Comparison of ENCODE assay signal across 26 mouse cellular contexts in genomic region chr2:7079390-7079789, GRCm38 (mm10).
DNase-seq lines count a peak whose midpoint lies in the region; ATAC-seq and TF ChIP-seq lines count a peak whose summit lies in the region.
"Had no signal": no experiment of that assay in that cellular context is flagged by ENCODE, and none has a peak within 500 bp of the region (broad histone marks: within the 10 kb centered on the region; RNA-seq: fewer than 3 reads in every experiment).

No protein-coding gene starts in this region.

- H3K4me2 ChIP-seq in heart, embryonic 16.5 days (ENCODE audit: low read depth, low read length), result peak overlapping the region; percentile 78
- H3K4me2 ChIP-seq in lung, embryonic 14.5 days, result peak overlapping the region; percentile 74
- H3K4me2 ChIP-seq in lung, postnatal 0 days (replicated peaks; ENCODE audit: low read depth, low read length), result no peak overlapping the region
- H3K4me2 ChIP-seq in intestine, embryonic 15.5 days (replicated peaks), result no peak overlapping the region
- H3K4me2 ChIP-seq: embryonic facial prominence, embryonic 13.5 days; forebrain, embryonic 12.5 days; hindbrain, embryonic 12.5 days; kidney, embryonic 15.5 days had no signal

- no peak for DNase-seq in heart, adult 2 months
- no peak for DNase-seq in heart, postnatal 36 days
- no peak for DNase-seq in heart, adult 9 months (ENCODE audit: low spot score in 2 of 2)
- no peak for DNase-seq in lung, embryonic 14.5 days
- no peak for DNase-seq in lung, postnatal 0 days (ENCODE audit: low spot score)
- DNase-seq: adrenal gland, postnatal 36 days; B cell, adult 2 months; cerebellum, adult 11 months; cerebellum, postnatal 36 days; embryo, embryonic 11 days; kidney, adult 11 months; kidney, postnatal 36 days; layer of hippocampus, adult 9-11 months; thymus, adult 18-20 months; thymus, postnatal 36 days had no signal

- TF ChIP-seq CTCF in heart, adult 2 months (IDR thresholded peaks at IDR 0.05), result no peak
- TF ChIP-seq CTCF in lung, embryonic 14.5 days (IDR thresholded peaks at IDR 0.05; ENCODE audit: low read depth), result no peak
- no peak for TF ChIP-seq CTCF in lung, postnatal 0 days (IDR thresholded peaks at IDR 0.05)

- no peak for TF ChIP-seq EP300 in heart, adult 2 months (IDR thresholded peaks at IDR 0.05; ENCODE audit: insufficient read depth, low read depth, low read length)
- TF ChIP-seq EP300 in lung, postnatal 0 days (IDR thresholded peaks at IDR 0.05), result no peak

- peaks cover 4% of the 10 kb centered on the region for H3K4me1 ChIP-seq in heart, adult 2 months (ENCODE audit: control insufficient read depth, insufficient read depth, low read length)
- peaks cover 31% of the 10 kb centered on the region for H3K4me1 ChIP-seq in heart, embryonic 16.5 days (ENCODE audit: control insufficient read depth, insufficient read depth, low read length)
- H3K4me1 ChIP-seq in lung, embryonic 14.5 days (ENCODE audit: insufficient read depth), result peaks cover 22% of the 10 kb centered on the region; the same call in 1 of the 2 replicates
- peaks cover 13% of the 10 kb centered on the region; the same call in 1 of the 2 replicates for H3K4me1 ChIP-seq in lung, postnatal 0 days (ENCODE audit: insufficient read depth, low read depth, low read length)
- peaks cover 6% of the 10 kb centered on the region for H3K4me1 ChIP-seq in intestine, embryonic 15.5 days (replicated peaks)

- H3K79me2 ChIP-seq in heart, adult 2 months (replicated peaks; ENCODE audit: control insufficient read depth, insufficient read depth, low read length), result no peaks in the 10 kb centered on the region; the same call in 1 of the 2 replicates

- 55% methylated on average over 2 of the region's 2 CpGs for WGBS in heart, adult 2 months
- 57% methylated on average over 2 of the region's 2 CpGs for WGBS in heart, embryonic 16.5 days
- 67% methylated on average over 2 of the region's 2 CpGs for WGBS in lung, embryonic 14.5 days
- 71% methylated on average over 2 of the region's 2 CpGs for WGBS in lung, postnatal 0 days
- 84% methylated on average over 2 of the region's 2 CpGs for WGBS in intestine, embryonic 15.5 days

- TF ChIP-seq POLR2A in heart, adult 2 months (IDR thresholded peaks at IDR 0.05; ENCODE audit: insufficient read depth, low read depth, low read length), result no peak

- no peak for ATAC-seq in heart, embryonic 16.5 days (replicated peaks; ENCODE audit: extremely low read depth, insufficient read depth, low FRiP score)
- ATAC-seq in lung, embryonic 14.5 days (ENCODE audit: insufficient read depth), result no peak
- ATAC-seq in lung, postnatal 0 days, result no peak
- no peak for ATAC-seq in intestine, embryonic 15.5 days
- ATAC-seq: Patski had no signal

- no peak overlapping the region; the same call in 1 of the 2 replicates for H3K27ac ChIP-seq in heart, adult 2 months
- 0 out of 2 replicates have a peak overlapping the region, but pooled peaks have one; percentile 27 for H3K27ac ChIP-seq in heart, embryonic 16.5 days (ENCODE audit: low read length)
- H3K27ac ChIP-seq in lung, embryonic 14.5 days (ENCODE audit: low read depth), result no peak overlapping the region
- H3K27ac ChIP-seq in lung, postnatal 0 days (ENCODE audit: low read length), result no peak overlapping the region
- H3K27ac ChIP-seq in intestine, embryonic 15.5 days, result no peak overlapping the region
- H3K27ac ChIP-seq: embryonic facial prominence, embryonic 13.5 days; forebrain, embryonic 12.5 days; hindbrain, embryonic 12.5 days; kidney, embryonic 15.5 days; midbrain, embryonic 10.5 days had no signal

- H3K27me3 ChIP-seq in heart, adult 2 months (ENCODE audit: control insufficient read depth, insufficient read depth, low read length), result no peaks in the 10 kb centered on the region
- no peaks in the 10 kb centered on the region for H3K27me3 ChIP-seq in heart, embryonic 16.5 days (ENCODE audit: control insufficient read depth, insufficient read depth, low read length)
- no peaks in the 10 kb centered on the region for H3K27me3 ChIP-seq in lung, embryonic 14.5 days (ENCODE audit: insufficient read depth, low read length)
- no peaks in the 10 kb centered on the region for H3K27me3 ChIP-seq in lung, postnatal 0 days (replicated peaks; ENCODE audit: insufficient read depth, low read length)
- no peaks in the 10 kb centered on the region for H3K27me3 ChIP-seq in intestine, embryonic 15.5 days (replicated peaks)
- H3K27me3 ChIP-seq: CH12.LX; embryonic facial prominence, embryonic 13.5 days; forebrain, embryonic 12.5 days; hindbrain, embryonic 12.5 days; kidney, embryonic 15.5 days; Patski had no signal

- no peaks in the 10 kb centered on the region; the same call in 1 of the 2 replicates for H3K36me3 ChIP-seq in heart, adult 2 months (ENCODE audit: control insufficient read depth, insufficient read depth, low read length)
- H3K36me3 ChIP-seq in heart, embryonic 16.5 days (ENCODE audit: control insufficient read depth, insufficient read depth), result peaks cover 19% of the 10 kb centered on the region
- H3K36me3 ChIP-seq in lung, embryonic 14.5 days (ENCODE audit: insufficient read depth), result peaks cover 14% of the 10 kb centered on the region; the same call in 1 of the 2 replicates
- H3K36me3 ChIP-seq in lung, postnatal 0 days (ENCODE audit: insufficient read depth, low read length), result no peaks in the 10 kb centered on the region
- no peaks in the 10 kb centered on the region for H3K36me3 ChIP-seq in intestine, embryonic 15.5 days
- H3K36me3 ChIP-seq: forebrain, embryonic 12.5 days; G1E; hindbrain, embryonic 12.5 days had no signal

- no peak overlapping the region for H3K9ac ChIP-seq in heart, adult 2 months (ENCODE audit: low read depth, low read length)
- no peak overlapping the region for H3K9ac ChIP-seq in heart, embryonic 16.5 days (ENCODE audit: low read length)
- no peak overlapping the region for H3K9ac ChIP-seq in lung, embryonic 14.5 days
- no peak overlapping the region for H3K9ac ChIP-seq in lung, postnatal 0 days (replicated peaks; ENCODE audit: low read depth)
- H3K9ac ChIP-seq in intestine, embryonic 15.5 days, result no peak overlapping the region
- H3K9ac ChIP-seq: embryonic facial prominence, embryonic 13.5 days; forebrain, embryonic 12.5 days; hindbrain, embryonic 12.5 days; kidney, embryonic 15.5 days had no signal

- peak overlapping the region; percentile 19; the same call in 1 of the 2 replicates for H3K4me3 ChIP-seq in heart, adult 2 months
- H3K4me3 ChIP-seq in heart, embryonic 16.5 days (ENCODE audit: low read length), result peak overlapping the region; percentile 6
- H3K4me3 ChIP-seq in lung, embryonic 14.5 days (ENCODE audit: low read depth, low read length), result no peak overlapping the region
- no peak overlapping the region for H3K4me3 ChIP-seq in lung, postnatal 0 days (ENCODE audit: low read depth, low read length)
- no peak overlapping the region for H3K4me3 ChIP-seq in intestine, embryonic 15.5 days (replicated peaks)
- H3K4me3 ChIP-seq: embryonic facial prominence, embryonic 13.5 days; erythroblast, embryonic 14.5 days; forebrain, embryonic 12.5 days; hindbrain, embryonic 12.5 days; kidney, embryonic 15.5 days had no signal

- intact Hi-C loops in heart, adult 2 months (cut with DNase I), result no loop called here
- intact Hi-C loops in heart, postnatal 36 days (cut with DNase I), result no loop called here

- H3K9me3 ChIP-seq in heart, embryonic 16.5 days (replicated peaks; ENCODE audit: control insufficient read depth, low read length), result peaks cover 19% of the 10 kb centered on the region
- peaks cover 21% of the 10 kb centered on the region for H3K9me3 ChIP-seq in lung, embryonic 14.5 days (ENCODE audit: low read depth, low read length)
- H3K9me3 ChIP-seq in lung, postnatal 0 days (ENCODE audit: low read length), result peaks cover 3% of the 10 kb centered on the region; the same call in 1 of the 2 replicates
- H3K9me3 ChIP-seq in intestine, embryonic 15.5 days, result 0 out of 2 replicates have a peak, but pooled peaks cover 4% of the 10 kb centered on the region
- H3K9me3 ChIP-seq: G1E; kidney, embryonic 15.5 days had no signal

Comparison
In these comparisons a context has a peak if more than half of its experiments do, and no peak if none do; other contexts are left out.
1. H3K4me2 ChIP-seq: peak in heart, embryonic 16.5 days (single experiment) and lung, embryonic 14.5 days (single experiment); none in lung, postnatal 0 days (single experiment) and intestine, embryonic 15.5 days (single experiment).
2. H3K4me3 ChIP-seq: peak in heart, adult 2 months (single experiment) and heart, embryonic 16.5 days (single experiment); none in lung, embryonic 14.5 days (single experiment), lung, postnatal 0 days (single experiment) and intestine, embryonic 15.5 days (single experiment).